Mouse (Mus musculus) liver, embryonic 16.5 days (tissue): ENCODE results near the gene Tas2r143. TPM values are rescaled to one million over a fixed set of nuclear protein-coding genes. Genes with fewer than 3 reads are reported as not detected.

Experiments used
- ATAC-seq: fragments of 200-750 bp; cut with Nextera tagmentation; 2 replicates; pipeline ENCODE4 v1.8.0; 2017; ENCODE audit warnings: low read depth, mild to moderate bottlenecking, moderate number of reproducible peaks, moderate library complexity
- H3K27ac ChIP-seq: fragments of 300-500 bp; sonication (generic); 2 replicates; pipeline ENCODE4 v1.5.1; 2014; ENCODE audit warnings: mild to moderate bottlenecking, low read length
- H3K27me3 ChIP-seq: fragments of 300-500 bp; sonication (generic); 2 replicates; pipeline ENCODE4 v1.6.1; 2014; ENCODE audit warnings: low read depth, low read length, mixed read lengths; ENCODE audit not compliant: control insufficient read depth, insufficient read depth
- H3K36me3 ChIP-seq: fragments of 300-500 bp; sonication (generic); 2 replicates; pipeline ENCODE4 v1.6.1; 2014; ENCODE audit warnings: mild to moderate bottlenecking; ENCODE audit not compliant: control insufficient read depth, insufficient read depth
- H3K4me1 ChIP-seq: fragments of 300-500 bp; sonication (generic); 2 replicates; pipeline ENCODE4 v1.6.1; 2014; ENCODE audit warnings: low read depth, low read length, mixed read lengths; ENCODE audit not compliant: control insufficient read depth
- H3K4me2 ChIP-seq: fragments of 300-500 bp; sonication (generic); 2 replicates; pipeline ENCODE4 v1.6.1; 2014; ENCODE audit warnings: low read depth, low read length, mixed read lengths
- H3K4me3 ChIP-seq: fragments of 300-500 bp; sonication (generic); 2 replicates; pipeline ENCODE4 v1.5.1; 2014; ENCODE audit warnings: low read depth, mild to moderate bottlenecking, low read length
- H3K9ac ChIP-seq: fragments of 300-500 bp; sonication (generic); 2 replicates; pipeline ENCODE4 v1.6.1; 2014; ENCODE audit warnings: low read depth, low read length
- H3K9me3 ChIP-seq: fragments of 300-500 bp; sonication (generic); replicated peaks from 2 replicates; pipeline ENCODE4 v1.6.1; 2016; ENCODE audit warnings: low read length; ENCODE audit not compliant: control insufficient read depth
- WGBS: fragments of 180-500 bp; shearing (Covaris S2); extraction: QIAGEN DNeasy Blood & Tissue Kit; methylation state at CpG from one replicate; pipeline ENCODE4 v1.1.7; 2014; ENCODE audit not compliant: insufficient replicate concordance; 5-methylcytosine and 5-hydroxymethylcytosine counted together
- polyA plus RNA-seq: library from polyadenylated mRNA; unstranded; fragments of >200 nt; fragmentation: Nextera tagmentation; extraction: Ambion mirVana; gene quantifications from 2 replicates; pipeline ENCODE4 v1.2.1, GENCODE M21; 2015

Gene Tas2r143
- not detected in 2 replicates for polyA plus RNA-seq

DNA sequence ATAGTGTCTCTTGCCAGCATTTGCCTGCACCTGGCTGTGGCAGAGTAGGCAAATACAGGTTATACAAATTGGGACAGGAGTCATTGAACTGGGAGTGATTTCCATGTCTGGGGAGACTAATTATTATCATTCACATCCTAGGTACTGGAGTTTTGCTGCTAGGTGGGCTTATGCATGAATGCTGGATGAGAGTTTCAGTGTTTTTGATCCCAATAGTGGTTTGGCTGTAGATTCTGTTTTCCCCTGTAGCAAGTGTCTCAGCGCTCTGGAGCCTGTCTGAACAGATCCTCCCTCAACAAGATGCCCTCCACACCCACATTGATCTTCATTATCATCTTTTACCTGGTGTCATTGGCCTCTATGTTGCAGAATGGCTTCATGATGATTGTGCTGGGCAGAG is at the start of gene Tas2r143:
Tas2r143 (plus strand) TSS at position 301 of the 400 bp plus-strand sequence.
- H3K4me3 ChIP-seq: no peak within 1 kb of the TSS
- H3K9me3 ChIP-seq: no peaks in the 10 kb centered on the region
- H3K27ac ChIP-seq: no peak within 1 kb of the TSS
- H3K4me2 ChIP-seq: no peak within 1 kb of the TSS
- no peaks in the 10 kb centered on the region for H3K27me3 ChIP-seq
- H3K36me3 ChIP-seq: no peaks in the 10 kb centered on the region
- no peak for ATAC-seq
- H3K9ac ChIP-seq: no peak within 1 kb of the TSS
- no peaks in the 10 kb centered on the region; the same call in 1 of the 2 replicates for H3K4me1 ChIP-seq
- WGBS: 69% methylated on average over 1 of the region's 1 CpGs

DNA sequence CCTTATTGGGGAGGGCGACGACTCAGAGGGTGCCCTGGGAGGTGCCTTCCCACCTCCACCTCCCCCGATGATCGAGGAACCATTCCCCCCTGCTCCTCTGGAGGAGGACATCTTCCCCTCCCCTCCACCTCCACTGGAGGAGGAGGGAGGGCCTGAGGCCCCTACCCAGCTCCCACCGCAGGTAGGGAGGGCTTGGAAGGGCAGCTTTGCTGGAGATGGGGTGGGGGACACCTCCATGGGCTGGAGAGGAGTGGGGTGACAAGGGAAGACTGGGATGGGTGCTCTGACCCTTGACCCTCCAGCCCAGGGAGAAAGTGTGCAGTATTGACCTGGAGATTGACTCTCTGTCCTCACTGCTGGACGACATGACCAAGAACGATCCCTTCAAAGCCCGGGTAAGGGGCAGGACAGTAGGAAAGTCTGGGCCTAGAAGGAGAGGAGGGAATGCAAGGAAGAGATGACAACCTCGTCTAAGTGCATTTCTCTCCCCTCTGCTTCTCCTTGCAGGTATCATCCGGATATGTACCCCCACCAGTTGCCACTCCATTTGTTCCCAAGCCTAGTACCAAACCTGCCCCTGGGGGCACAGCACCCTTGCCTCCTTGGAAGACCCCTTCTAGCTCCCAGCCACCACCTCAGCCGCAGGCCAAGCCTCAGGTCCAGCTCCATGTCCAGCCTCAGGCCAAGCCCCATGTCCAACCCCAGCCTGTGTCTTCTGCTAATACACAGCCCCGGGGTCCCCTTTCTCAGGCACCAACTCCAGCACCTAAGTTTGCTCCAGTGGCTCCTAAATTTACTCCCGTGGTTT is 48.9 kb upstream of the Tas2r143 start:
- peak overlapping the region; percentile 71 for H3K9ac ChIP-seq
- H3K9me3 ChIP-seq: no peaks in the 10 kb centered on the region
- ATAC-seq: no peak
- H3K27ac ChIP-seq: peak overlapping the region; percentile 48; the same call in 1 of the 2 replicates
- peak overlapping the region; percentile 66 for H3K4me2 ChIP-seq
- H3K36me3 ChIP-seq: peaks cover 4% of the 10 kb centered on the region; the same call in 1 of the 2 replicates
- H3K27me3 ChIP-seq: no peaks in the 10 kb centered on the region; the same call in 1 of the 2 replicates
- peaks cover 26% of the 10 kb centered on the region for H3K4me1 ChIP-seq
- peak overlapping the region; percentile 72 for H3K4me3 ChIP-seq
- 22% methylated on average over 13 of the region's 13 CpGs for WGBS

DNA sequence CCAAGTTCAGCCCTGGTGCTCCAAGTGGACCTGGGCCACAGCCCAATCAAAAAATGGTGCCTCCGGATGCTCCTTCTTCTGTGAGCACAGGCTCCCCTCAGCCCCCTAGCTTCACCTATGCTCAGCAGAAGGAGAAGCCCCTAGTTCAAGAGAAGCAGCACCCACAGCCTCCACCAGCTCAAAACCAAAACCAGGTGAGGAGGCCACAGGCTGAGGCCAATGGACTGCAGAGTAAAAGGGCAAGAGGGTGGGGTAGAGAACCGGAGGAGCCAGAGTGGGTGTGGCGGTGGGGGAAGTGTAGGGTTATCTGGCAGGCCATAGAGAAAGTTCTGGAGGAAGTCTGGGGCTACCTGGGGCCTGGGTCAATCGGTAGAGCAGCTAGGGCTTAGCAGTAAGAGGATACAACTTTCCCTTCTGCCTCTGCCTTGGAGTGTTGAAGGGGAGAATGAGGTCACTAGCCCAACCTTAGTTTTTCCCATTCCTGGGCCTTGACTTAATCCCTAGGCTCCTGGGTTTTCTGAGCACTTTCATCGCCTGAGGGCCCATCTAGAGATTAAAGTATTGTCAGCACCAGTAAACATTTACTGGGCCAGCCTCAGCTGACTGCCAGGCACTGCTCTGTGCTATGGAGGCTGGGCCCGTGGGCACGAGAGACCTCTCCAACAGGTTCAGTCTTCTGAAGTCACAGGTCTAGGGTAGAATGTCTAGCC is 48.1 kb upstream of the Tas2r143 start:
- H3K4me3 ChIP-seq: peak overlapping the region; percentile 72
- no peaks in the 10 kb centered on the region for H3K9me3 ChIP-seq
- H3K4me1 ChIP-seq: peaks cover 26% of the 10 kb centered on the region
- no peaks in the 10 kb centered on the region; the same call in 1 of the 2 replicates for H3K27me3 ChIP-seq
- H3K36me3 ChIP-seq: peaks cover 8% of the 10 kb centered on the region
- H3K9ac ChIP-seq: no peak overlapping the region
- peak overlapping the region; percentile 60; the same call in 1 of the 2 replicates for H3K27ac ChIP-seq
- ATAC-seq: no peak
- WGBS: 27% methylated on average over 7 of the region's 7 CpGs
- H3K4me2 ChIP-seq: peak overlapping the region; percentile 66

DNA sequence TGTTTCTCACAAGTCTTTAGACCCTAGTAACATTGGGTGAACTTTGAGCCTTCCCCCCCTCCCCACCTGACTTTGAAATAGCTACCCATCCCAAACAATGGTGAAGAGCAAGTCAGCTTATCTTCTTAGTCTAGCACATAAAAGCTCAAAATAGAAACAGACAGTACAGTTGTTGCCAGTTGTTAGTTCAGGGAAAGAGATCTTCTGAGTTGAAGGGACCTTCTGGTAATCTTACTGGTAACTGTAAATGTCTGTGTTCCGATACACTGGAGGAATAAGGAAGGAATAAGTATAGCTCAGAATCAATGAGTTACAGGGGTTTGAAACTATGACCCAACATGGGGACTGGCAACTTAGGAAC is 47.6 kb upstream of the Tas2r143 start:
- no peak overlapping the region for H3K9ac ChIP-seq
- H3K9me3 ChIP-seq: no peaks in the 10 kb centered on the region
- peaks cover 26% of the 10 kb centered on the region for H3K4me1 ChIP-seq
- no peaks in the 10 kb centered on the region; the same call in 1 of the 2 replicates for H3K27me3 ChIP-seq
- peaks cover 10% of the 10 kb centered on the region for H3K36me3 ChIP-seq
- no peak for ATAC-seq
- WGBS: 23% methylated on average over 1 of the region's 1 CpGs
- peak overlapping the region; percentile 72 for H3K4me3 ChIP-seq
- H3K4me2 ChIP-seq: peak overlapping the region; percentile 66
- peak overlapping the region; percentile 60 for H3K27ac ChIP-seq

DNA sequence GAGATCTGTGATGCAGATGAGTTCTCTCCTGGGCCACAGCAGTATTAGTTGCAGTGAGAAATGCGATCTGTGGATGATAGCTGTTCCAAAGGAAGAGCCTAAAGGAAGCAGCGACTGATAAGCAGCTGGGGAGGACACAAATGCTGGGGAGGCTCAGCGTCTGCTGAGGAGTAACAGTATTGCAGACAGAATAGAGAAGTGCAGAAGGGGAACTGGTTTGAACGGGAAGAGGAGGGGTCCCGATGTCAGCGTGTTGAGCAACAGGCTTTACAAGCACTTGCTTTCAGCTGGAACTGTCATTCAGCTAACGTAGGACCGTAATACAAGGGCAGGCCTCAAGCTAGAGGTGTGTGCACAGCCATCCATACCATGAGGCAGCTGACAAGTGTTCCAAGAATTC is 46.9 kb upstream of the Tas2r143 start:
- WGBS: 11% methylated on average over 8 of the region's 8 CpGs
- H3K4me2 ChIP-seq: peak overlapping the region; percentile 36
- H3K27me3 ChIP-seq: no peaks in the 10 kb centered on the region; the same call in 1 of the 2 replicates
- peak overlapping the region; percentile 60 for H3K27ac ChIP-seq
- H3K36me3 ChIP-seq: peaks cover 15% of the 10 kb centered on the region
- no peak overlapping the region for H3K9ac ChIP-seq
- H3K4me1 ChIP-seq: peaks cover 26% of the 10 kb centered on the region
- no peaks in the 10 kb centered on the region for H3K9me3 ChIP-seq
- no peak for ATAC-seq
- H3K4me3 ChIP-seq: peak overlapping the region; percentile 9; the same call in 1 of the 2 replicates

DNA sequence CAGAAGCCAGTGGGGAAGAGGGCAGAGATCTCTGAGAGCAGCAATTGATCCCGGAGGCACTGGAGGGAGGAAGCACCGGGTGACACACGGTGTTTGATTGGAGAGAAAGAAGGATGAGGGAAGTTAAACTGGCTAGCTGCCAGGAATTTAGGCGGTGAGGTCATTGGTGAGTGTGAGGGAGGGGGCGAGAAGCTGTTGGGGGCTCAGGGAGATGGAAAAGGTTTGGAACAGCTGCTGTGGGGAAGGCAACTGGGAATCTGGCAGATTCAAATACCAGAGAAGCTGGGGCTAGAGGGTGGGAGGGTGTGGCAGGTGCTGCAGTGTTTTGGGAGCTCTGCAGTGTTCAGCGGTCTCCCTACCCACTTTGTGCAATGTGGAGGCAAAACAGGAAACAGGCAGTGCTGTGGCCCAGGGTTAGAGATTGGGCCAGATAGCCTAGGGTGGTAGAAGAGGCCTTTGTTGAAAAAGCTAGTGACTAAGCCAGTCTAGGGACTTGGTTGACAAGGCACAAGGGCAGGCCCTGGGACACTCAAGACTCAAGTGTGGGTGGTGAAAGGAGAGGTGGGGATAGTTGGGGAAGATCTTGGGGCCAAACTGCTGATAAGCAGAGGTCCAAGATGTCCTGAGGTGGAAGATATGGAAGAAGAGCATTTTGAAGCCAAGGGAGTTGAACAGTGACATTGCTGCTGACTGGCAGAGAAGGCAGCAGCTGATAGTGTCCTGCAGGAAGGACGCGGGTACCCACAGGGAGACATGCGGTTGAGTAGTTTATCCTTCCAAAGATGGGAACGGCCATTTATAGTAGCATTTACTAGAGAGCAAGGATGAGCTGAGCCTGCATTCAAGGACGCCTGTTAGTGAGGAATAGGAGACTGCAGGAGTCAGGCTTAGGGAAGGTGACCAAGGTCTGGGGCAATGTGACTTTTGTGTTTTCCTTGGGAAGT is 45.7 kb upstream of the Tas2r143 start:
- Histone ChIP-seq H3K36me3 (peaks cover 19% of the 10 kb centered on the region), H3K4me3 (0 out of 2 replicates have a peak overlapping the region, but pooled peaks have one; percentile 17), H3K9ac (no peak overlapping the region), H3K4me1 (peaks cover 26% of the 10 kb centered on the region), H3K27me3 (no peaks in the 10 kb centered on the region; the same call in 1 of the 2 replicates), H3K27ac (peak overlapping the region; percentile 64; the same call in 1 of the 2 replicates), H3K9me3 (no peaks in the 10 kb centered on the region), H3K4me2 (peak overlapping the region; percentile 34)
- WGBS: 17% methylated on average over 11 of the region's 11 CpGs
- no peak for ATAC-seq

DNA sequence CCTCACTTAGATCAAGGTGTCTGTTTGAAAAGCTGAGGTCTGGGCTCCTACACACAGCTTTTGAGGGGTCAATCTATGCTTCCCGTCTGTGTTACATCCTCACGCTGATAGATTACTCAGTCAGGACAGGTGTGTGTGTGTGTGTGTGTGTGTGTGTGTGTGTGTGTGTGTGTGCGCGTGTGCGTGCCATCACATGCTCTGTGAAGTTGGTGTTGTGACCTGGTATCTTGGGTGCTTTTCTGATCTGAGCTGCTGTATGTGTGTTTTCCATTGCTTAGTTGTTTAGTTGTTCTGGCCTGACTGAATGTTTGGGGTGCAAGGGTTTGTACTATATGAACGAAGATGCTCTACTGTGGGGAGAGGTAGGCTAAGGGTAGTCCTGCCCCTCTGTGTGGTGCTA is 44.7 kb upstream of the Tas2r143 start:
- H3K9ac ChIP-seq: no peak overlapping the region
- H3K4me2 ChIP-seq: no peak overlapping the region
- H3K4me1 ChIP-seq: peaks cover 26% of the 10 kb centered on the region
- no peaks in the 10 kb centered on the region for H3K9me3 ChIP-seq
- H3K36me3 ChIP-seq: peaks cover 19% of the 10 kb centered on the region
- 69% methylated on average over 6 of the region's 6 CpGs for WGBS
- H3K4me3 ChIP-seq: no peak overlapping the region
- ATAC-seq: no peak
- H3K27me3 ChIP-seq: no peaks in the 10 kb centered on the region
- no peak overlapping the region for H3K27ac ChIP-seq

DNA sequence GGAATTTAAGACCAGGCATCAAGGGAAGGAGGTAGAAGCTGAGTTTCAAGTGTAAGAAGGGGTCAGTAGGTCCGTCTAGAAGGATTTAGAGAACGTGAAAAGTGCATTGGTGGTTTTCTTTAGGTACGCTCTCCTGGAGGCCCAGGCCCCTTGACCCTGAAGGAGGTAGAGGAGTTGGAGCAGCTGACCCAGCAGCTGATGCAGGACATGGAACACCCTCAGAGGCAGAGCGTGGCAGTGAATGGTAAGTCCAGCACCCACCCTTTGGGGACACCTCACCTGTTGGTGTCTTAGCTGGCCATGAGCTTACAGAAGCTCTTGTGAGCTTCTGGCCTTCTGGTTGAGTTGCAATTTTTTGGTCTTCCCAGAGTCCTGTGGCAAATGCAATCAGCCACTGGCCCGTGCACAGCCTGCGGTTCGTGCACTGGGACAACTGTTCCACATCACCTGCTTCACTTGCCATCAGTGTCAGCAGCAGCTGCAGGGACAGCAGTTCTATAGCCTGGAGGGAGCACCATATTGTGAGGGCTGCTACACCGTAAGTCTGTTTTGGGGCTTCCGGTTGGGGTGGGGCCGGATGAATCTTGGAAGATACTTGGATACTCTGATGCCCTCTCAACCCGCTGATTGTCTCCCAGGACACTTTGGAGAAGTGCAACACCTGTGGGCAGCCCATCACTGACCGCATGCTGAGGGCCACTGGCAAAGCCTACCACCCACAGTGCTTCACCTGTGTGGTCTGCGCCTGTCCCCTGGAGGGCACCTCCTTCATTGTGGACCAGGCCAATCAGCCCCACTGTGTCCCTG is 44.0 kb upstream of the Tas2r143 start:
- H3K4me2 ChIP-seq: no peak overlapping the region
- ATAC-seq: no peak
- H3K4me3 ChIP-seq: no peak overlapping the region
- no peak overlapping the region for H3K9ac ChIP-seq
- peaks cover 19% of the 10 kb centered on the region for H3K36me3 ChIP-seq
- no peak overlapping the region for H3K27ac ChIP-seq
- 72% methylated on average over 13 of the region's 13 CpGs for WGBS
- no peaks in the 10 kb centered on the region for H3K9me3 ChIP-seq
- no peaks in the 10 kb centered on the region for H3K27me3 ChIP-seq
- peaks cover 24% of the 10 kb centered on the region for H3K4me1 ChIP-seq
